19 mouse cellular contexts compared by ENCODE assay signal in genomic region chr2:23202900-23203670, GRCm38 (mm10). TPM values are rescaled to one million over a fixed set of nuclear protein-coding genes. Genes with fewer than 3 reads are reported as not detected.
DNase-seq lines count a peak whose midpoint lies in the region; ATAC-seq and TF ChIP-seq lines count a peak whose summit lies in the region.
"Had no signal": no experiment of that assay in that cellular context is flagged by ENCODE, and none has a peak within 500 bp of the region (broad histone marks: within the 10 kb centered on the region; RNA-seq: fewer than 3 reads in every experiment).

No protein-coding gene starts in this region.

- WGBS in kidney, embryonic 16.5 days, result 50% methylated on average over 15 of the region's 15 CpGs
- 61% methylated on average over 15 of the region's 15 CpGs for WGBS in neural tube, embryonic 15.5 days

- no peaks in the 10 kb centered on the region for H3K27me3 ChIP-seq in kidney, embryonic 16.5 days (ENCODE audit: insufficient read depth, low read length)
- no peaks in the 10 kb centered on the region for H3K27me3 ChIP-seq in testis, adult 2 months (ENCODE audit: control insufficient read depth, insufficient read depth, low read length)
- no peaks in the 10 kb centered on the region for H3K27me3 ChIP-seq in neural tube, embryonic 15.5 days (replicated peaks)
- H3K27me3 ChIP-seq: embryonic facial prominence, embryonic 15.5 days; forebrain, embryonic 12.5 days; heart, embryonic 15.5 days had no signal

- peak; percentile 49; the same call in 1 of the 2 replicates for ATAC-seq in kidney, embryonic 16.5 days (ENCODE audit: low FRiP score, low TSS enrichment)
- 0 out of 2 replicates have a peak, but pooled peaks have one; percentile 36 for ATAC-seq in neural tube, embryonic 15.5 days (ENCODE audit: low FRiP score)

- H3K4me2 ChIP-seq in kidney, embryonic 16.5 days (replicated peaks; ENCODE audit: low read depth, low read length), result no peak overlapping the region
- H3K4me2 ChIP-seq in neural tube, embryonic 15.5 days, result no peak overlapping the region
- H3K4me2 ChIP-seq: embryonic facial prominence, embryonic 15.5 days; forebrain, embryonic 12.5 days; heart, embryonic 15.5 days had no signal

- no peak overlapping the region for H3K9ac ChIP-seq in kidney, embryonic 16.5 days (replicated peaks; ENCODE audit: low read length)
- H3K9ac ChIP-seq in neural tube, embryonic 15.5 days (replicated peaks), result no peak overlapping the region
- H3K9ac ChIP-seq: embryonic facial prominence, embryonic 15.5 days; forebrain, embryonic 12.5 days; heart, embryonic 15.5 days had no signal

- no peak for TF ChIP-seq CTCF in gastrocnemius, adult 2 months (IDR thresholded peaks at IDR 0.05)
- no peak for TF ChIP-seq CTCF in testis, adult 2 months (IDR thresholded peaks at IDR 0.05; ENCODE audit: control insufficient read depth, insufficient read depth, insufficient replicate concordance, low read depth, low read length)

- H3K4me1 ChIP-seq in kidney, embryonic 16.5 days (ENCODE audit: insufficient read depth, low read length), result no peaks in the 10 kb centered on the region
- peaks cover 10% of the 10 kb centered on the region for H3K4me1 ChIP-seq in testis, adult 2 months (ENCODE audit: control insufficient read depth, insufficient read depth, low read length)
- no peaks in the 10 kb centered on the region for H3K4me1 ChIP-seq in neural tube, embryonic 15.5 days
- H3K4me1 ChIP-seq: embryonic facial prominence, embryonic 15.5 days had no signal

- intact Hi-C loops in gastrocnemius, adult 2 months (cut with DNase I), result no loop called here

- H3K27ac ChIP-seq in gastrocnemius, adult 2 months, result no peak overlapping the region
- no peak overlapping the region for H3K27ac ChIP-seq in kidney, embryonic 16.5 days (ENCODE audit: low read length)
- H3K27ac ChIP-seq in testis, adult 2 months (ENCODE audit: control insufficient read depth, insufficient read depth, low read depth, low read length), result 0 out of 2 replicates have a peak overlapping the region, but pooled peaks have one; percentile 44
- no peak overlapping the region for H3K27ac ChIP-seq in neural tube, embryonic 15.5 days (replicated peaks)
- H3K27ac ChIP-seq: embryonic facial prominence, embryonic 15.5 days; forebrain, embryonic 12.5 days; heart, embryonic 15.5 days; layer of hippocampus, adult 2 months had no signal

- DNase-seq in gastrocnemius, postnatal 10 days, result peak; percentile 6
- DNase-seq in gastrocnemius, adult 2 months, result no peak
- DNase-seq in kidney, adult 9 months, result no peak
- DNase-seq in testis, postnatal 14 days (ENCODE audit: low spot score), result no peak
- DNase-seq: adrenal gland, postnatal 36 days; cerebellum, adult 9-11 months; kidney, adult 2 months; lung, adult 18-20 months; lung, postnatal 4 days had no signal

- H3K4me3 ChIP-seq in gastrocnemius, adult 2 months, result no peak overlapping the region
- no peak overlapping the region for H3K4me3 ChIP-seq in kidney, embryonic 16.5 days (ENCODE audit: low read length)
- H3K4me3 ChIP-seq in testis, adult 2 months (ENCODE audit: control insufficient read depth, low read depth, low read length), result no peak overlapping the region
- no peak overlapping the region for H3K4me3 ChIP-seq in neural tube, embryonic 15.5 days (replicated peaks)
- H3K4me3 ChIP-seq: embryonic facial prominence, embryonic 15.5 days; forebrain, embryonic 12.5 days; heart, embryonic 15.5 days; layer of hippocampus, adult 2 months had no signal

- TF ChIP-seq POLR2A in testis, adult 2 months (IDR thresholded peaks at IDR 0.05; ENCODE audit: control insufficient read depth, low read depth, low read length), result no peak

- peaks cover 9% of the 10 kb centered on the region for H3K36me3 ChIP-seq in kidney, embryonic 16.5 days (ENCODE audit: insufficient read depth, low read length)
- H3K36me3 ChIP-seq in testis, adult 2 months (ENCODE audit: control insufficient read depth, insufficient read depth, low read length), result peaks cover 1% of the 10 kb centered on the region; the same call in 1 of the 2 replicates
- H3K36me3 ChIP-seq in neural tube, embryonic 15.5 days, result peaks cover 22% of the 10 kb centered on the region

- no peaks in the 10 kb centered on the region for H3K9me3 ChIP-seq in kidney, embryonic 16.5 days (ENCODE audit: low read length)
- no peaks in the 10 kb centered on the region for H3K9me3 ChIP-seq in neural tube, embryonic 15.5 days (replicated peaks)
- H3K9me3 ChIP-seq: embryonic facial prominence, embryonic 15.5 days; forebrain, embryonic 12.5 days; heart, embryonic 15.5 days had no signal

RNA-seq across cellular contexts. Expression of gene 4931423N10Rik, which starts 4.2 kb away (rescaled TPM):
- total RNA-seq in gastrocnemius, postnatal 10 days (2021), result under 1 TPM in 1 of 2 experiments, not detected in 1; 0.12 TPM
- not detected for total RNA-seq in gastrocnemius, adult 2 months (2021)
- polyA plus RNA-seq in kidney, embryonic 16.5 days (2015; fragmentation: Nextera tagmentation; extraction: Ambion mirVana), result not detected in 2 replicates
- 12.4 and 15.8 TPM in 2 replicates for polyA plus RNA-seq in testis, adult 2 months (2012; rRNA removed)
- polyA plus RNA-seq in neural tube, embryonic 15.5 days (2015; fragmentation: Nextera tagmentation; extraction: Ambion mirVana), result 0.10 TPM in 1 of 2 replicates, not detected in the other
- total RNA-seq: liver, adult 2 months had no signal
- polyA plus RNA-seq: C2C12; embryonic facial prominence, embryonic 15.5 days; forebrain, embryonic 12.5 days; gonadal fat pad, adult 2 months; heart, embryonic 15.5 days; kidney, adult 2 months; liver, adult 2 months had no signal

RNA-seq across cellular contexts. Expression of gene Yme1l1, which starts 46.9 kb away (rescaled TPM):
- total RNA-seq in gastrocnemius, postnatal 10 days (2021), result 10 to 100 TPM; 64.0 to 66.5 TPM
- 10 to 100 TPM; 56.8 to 68.1 TPM for total RNA-seq in gastrocnemius, adult 2 months (2021)
- 64.6 and 72.5 TPM in 2 replicates for polyA plus RNA-seq in kidney, embryonic 16.5 days (2015; fragmentation: Nextera tagmentation; extraction: Ambion mirVana)
- 14.0 and 16.7 TPM in 2 replicates for polyA plus RNA-seq in testis, adult 2 months (2012; rRNA removed)
- polyA plus RNA-seq in neural tube, embryonic 15.5 days (2015; fragmentation: Nextera tagmentation; extraction: Ambion mirVana), result 55.7 and 60.8 TPM in 2 replicates

RNA-seq across cellular contexts. Expression of gene Mastl, which starts 47.3 kb away (rescaled TPM):
- total RNA-seq in gastrocnemius, postnatal 10 days (2021), result 1 to 10 TPM; 2.5 to 3.3 TPM
- total RNA-seq in gastrocnemius, adult 2 months (2021), result under 1 TPM; 0.36 TPM
- polyA plus RNA-seq in kidney, embryonic 16.5 days (2015; fragmentation: Nextera tagmentation; extraction: Ambion mirVana), result 11.3 and 12.5 TPM in 2 replicates
- polyA plus RNA-seq in testis, adult 2 months (2012; rRNA removed), result 2.5 TPM in 2 replicates
- polyA plus RNA-seq in neural tube, embryonic 15.5 days (2015; fragmentation: Nextera tagmentation; extraction: Ambion mirVana), result 1.8 and 3.2 TPM in 2 replicates

Comparison
In these comparisons a context has a peak if more than half of its experiments do, and no peak if none do; other contexts are left out.
1. RNA of gene 4931423N10Rik, which starts 4.2 kb away (polyA plus RNA-seq): 12.4 to 15.8 TPM in testis, adult 2 months; 0.10 TPM in neural tube, embryonic 15.5 days and not detected in kidney, embryonic 16.5 days; every median in the first group is over 10 times any median in the second.